Mouse (Mus musculus) cerebellum, postnatal 14 days (tissue): ENCODE measurements around the gene Lamc1.
"Not testable (repeated sequence)": the region's sequence is repeated elsewhere in the genome, so short reads cannot be mapped to it uniquely, and the experiment has no call there.

Experiments
- DNase-seq, 2 experiments: peaks; one replicate each; pipeline ENCODE4 v3.0.0; 2021; ENCODE audit warnings: mixed read lengths in 2 of 2

Lamc1 gene

DNA sequence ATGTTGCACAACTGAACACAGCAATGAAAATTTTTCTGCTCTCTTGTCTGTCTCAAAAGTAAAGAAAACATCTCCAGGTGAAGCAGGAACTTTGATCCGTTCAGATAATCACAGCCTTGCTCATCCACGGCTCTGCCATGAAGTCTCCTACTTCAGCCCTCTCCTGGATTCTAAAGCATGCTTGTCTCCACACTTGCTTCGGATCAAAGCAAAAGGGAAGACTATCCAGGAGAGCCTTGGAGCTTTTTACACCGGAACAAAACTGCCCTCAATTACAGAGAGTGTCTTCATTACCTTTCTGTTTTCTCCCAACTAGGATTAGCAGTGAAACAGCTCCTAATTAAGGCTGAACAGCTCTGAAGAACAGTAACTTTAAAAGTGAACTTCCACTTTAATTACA, 1.4 kb downstream of the Lamc1 start:
- no peak for DNase-seq

DNA sequence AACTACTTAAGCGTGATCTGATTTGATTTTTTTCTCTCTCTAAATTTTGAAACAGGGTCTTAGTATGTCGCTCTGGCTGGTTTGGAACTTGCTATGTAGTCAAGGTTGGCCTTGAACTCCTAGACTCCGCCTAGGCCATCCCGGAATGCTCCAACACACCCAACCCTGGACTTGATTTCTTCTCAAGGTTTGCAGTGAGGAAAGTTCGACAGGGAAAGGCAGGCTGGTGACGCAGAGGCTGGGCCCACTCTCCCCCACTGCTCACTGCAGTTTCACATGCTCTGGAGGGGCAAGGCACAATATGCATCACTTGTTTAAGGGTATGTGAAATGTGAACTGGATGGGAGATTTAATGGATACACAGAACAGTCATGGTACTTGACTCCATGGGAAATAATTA, 3.3 kb downstream of the Lamc1 start:
- no peak for DNase-seq

GRCm38 (mm10) chr1:153327063-153327462, 5.5 kb downstream of the Lamc1 start:
- DNase-seq, result no peak

DNA sequence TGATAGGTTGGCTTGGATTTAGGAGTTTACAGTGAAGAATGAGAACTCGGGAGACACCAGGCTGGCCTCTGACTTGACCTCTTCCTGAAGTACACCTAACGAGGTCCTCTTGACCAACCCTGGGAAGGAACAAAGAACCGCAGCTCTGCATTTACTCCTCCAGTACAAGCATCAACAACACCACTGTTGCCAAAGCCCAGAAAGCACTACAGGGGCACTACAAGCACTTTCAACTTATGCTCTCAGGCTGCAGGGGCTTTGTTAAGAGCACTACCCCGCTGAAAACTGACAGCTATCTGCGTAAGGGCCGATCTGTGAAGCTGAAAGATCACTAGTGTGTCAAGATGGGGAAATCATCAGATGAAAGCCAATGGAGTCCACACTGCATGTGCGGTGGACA, 6.4 kb downstream of the Lamc1 start:
- DNase-seq, result no peak

- no peak for DNase-seq
Measured at GRCm38 (mm10) chr1:153321404-153321803, 11.2 kb downstream of the Lamc1 start.

DNA sequence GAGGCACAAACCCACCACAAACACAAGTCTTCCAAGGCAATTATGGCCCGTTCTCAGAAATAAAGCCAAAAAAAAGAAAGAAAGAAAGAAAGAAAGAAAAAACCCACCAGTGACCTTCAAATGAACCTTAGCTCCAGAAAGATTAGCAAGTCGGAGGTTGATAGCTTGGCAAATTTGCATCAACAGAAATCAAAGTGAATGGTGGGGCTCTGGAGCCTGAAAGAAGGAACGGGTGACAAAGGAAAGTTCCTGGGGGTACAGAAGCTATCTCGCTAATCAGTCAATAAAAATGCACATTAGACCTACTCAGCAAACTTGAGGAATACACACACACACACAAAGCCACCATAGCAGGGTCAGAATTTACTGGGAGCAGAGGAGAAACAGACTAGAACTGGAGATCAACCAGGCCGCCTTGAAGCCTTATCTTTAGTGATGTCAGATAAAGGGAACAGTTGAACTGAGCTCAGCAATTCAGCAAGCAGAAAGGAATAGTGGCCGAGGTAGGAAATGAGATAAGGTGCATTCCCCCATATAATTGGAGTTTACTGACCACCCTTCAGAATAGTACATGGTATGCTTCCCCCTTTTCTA, 11.9 kb downstream of the Lamc1 start:
- DNase-seq, result no peak

- no peak for DNase-seq
Measured at GRCm38 (mm10) chr1:153320121-153320520, 12.5 kb downstream of the Lamc1 start.

- DNase-seq, result no peak
Measured at GRCm38 (mm10) chr1:153318741-153319140, 13.8 kb downstream of the Lamc1 start.

GRCm38 (mm10) chr1:153318287-153318686, 14.3 kb downstream of the Lamc1 start:
- no peak for DNase-seq

- no peak for DNase-seq
Measured at GRCm38 (mm10) chr1:153317486-153318260, 14.9 kb downstream of the Lamc1 start.

GRCm38 (mm10) chr1:153316956-153317355, 15.6 kb downstream of the Lamc1 start:
- no peak for DNase-seq

- DNase-seq, result no peak
Measured at GRCm38 (mm10) chr1:153316286-153316685, 16.3 kb downstream of the Lamc1 start.

- no peak for DNase-seq
Measured at GRCm38 (mm10) chr1:153315121-153315520, 17.5 kb downstream of the Lamc1 start.

DNA sequence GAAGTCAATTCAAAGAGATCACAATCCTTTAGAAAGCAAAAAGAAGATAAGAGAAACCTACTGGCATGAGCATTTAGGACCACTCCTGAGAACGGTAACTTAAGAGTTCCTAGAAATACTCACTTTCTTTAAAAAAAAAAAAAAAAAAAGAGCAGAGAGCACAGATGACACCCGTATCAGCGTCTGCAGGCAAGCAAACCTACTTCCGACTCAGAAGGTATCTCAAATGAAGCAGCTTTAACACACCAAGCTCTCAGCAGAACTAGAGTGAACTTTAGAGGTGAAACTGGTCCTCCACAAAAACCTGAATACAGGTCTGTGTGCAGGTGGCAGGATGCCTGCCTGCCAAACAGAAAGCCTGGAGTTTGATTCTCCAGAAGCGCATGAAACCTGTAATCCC, 19.6 kb downstream of the Lamc1 start:
- DNase-seq, result no peak

GRCm38 (mm10) chr1:153310190-153310589, 22.4 kb downstream of the Lamc1 start:
- DNase-seq, result no peak

DNA sequence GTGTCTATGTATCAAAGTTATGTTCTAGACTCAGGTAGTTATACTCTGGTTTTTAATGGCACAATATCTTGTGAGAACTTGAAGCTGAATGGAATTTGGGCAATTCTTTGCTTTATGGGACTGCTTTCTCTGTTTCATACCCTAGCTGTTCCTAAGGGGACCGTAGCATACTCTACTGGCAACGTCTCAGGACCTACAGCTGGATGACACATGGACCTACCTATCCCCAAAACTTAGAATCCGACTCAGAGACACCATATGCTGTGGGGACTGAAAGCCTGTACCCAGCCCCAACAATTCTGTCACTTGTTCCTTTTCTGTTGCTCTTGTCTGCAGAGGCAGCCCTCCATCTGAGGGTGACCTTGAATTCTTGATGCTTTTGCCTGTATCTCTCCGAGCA, 23.3 kb downstream of the Lamc1 start:
- DNase-seq, result no peak

GRCm38 (mm10) chr1:153308915-153309296, 23.7 kb downstream of the Lamc1 start:
- no peak for DNase-seq

- peak; percentile 20 to 26 for DNase-seq
Measured at GRCm38 (mm10) chr1:153308179-153308914, 24.2 kb downstream of the Lamc1 start.

DNA sequence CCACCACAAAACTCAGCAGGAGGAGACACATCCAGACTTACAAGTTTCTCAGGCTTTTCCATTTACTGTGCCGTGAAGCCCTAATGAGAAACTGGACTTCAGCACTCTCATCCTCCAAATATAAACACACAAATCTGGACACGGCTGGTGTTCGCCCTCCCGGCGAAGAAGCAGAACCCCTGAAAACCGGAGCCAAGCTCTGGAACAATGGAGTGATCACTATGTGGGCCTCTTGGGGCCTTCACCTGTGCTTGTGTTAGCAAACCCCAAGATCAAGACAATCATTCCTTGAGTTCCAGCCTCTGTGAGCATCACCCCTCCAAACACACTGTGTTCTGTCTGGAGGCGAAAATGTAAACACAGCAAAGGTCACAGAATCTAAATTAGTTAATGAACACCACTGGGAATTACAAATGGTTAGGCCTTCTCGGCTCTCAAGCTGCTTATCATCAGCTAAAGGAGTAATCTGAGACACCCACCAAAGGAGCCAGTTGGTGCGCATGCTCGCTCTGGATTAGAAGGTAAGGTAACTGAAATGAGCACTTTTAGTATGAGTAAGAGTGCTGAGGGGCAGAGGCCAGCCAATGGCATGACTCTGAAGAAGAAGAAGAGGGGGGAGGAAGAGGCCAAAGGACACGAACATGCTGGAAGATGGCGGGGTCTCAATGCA, 24.9 kb downstream of the Lamc1 start:
- DNase-seq, result no peak

DNA sequence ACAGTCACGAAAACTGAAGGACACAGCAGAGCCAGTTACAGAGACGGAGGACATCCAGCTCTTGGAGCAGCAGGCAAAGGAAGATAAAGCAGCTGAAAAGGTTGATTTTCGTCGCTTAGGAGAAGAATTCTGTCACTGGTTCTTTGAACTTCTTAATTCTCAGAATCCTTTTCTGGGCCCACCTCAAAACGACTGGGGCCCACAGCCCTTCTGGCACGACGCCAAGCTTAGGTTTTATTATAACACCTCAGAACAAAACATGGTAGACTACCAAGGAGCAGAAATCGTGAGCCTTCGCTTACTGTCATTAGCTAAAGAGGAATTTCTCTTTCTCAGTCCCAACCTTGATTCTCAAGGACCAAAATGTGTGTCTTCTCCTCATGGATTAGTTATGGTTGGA, 26.9 kb downstream of the Lamc1 start:
- DNase-seq, result peak in 1 of 2 experiments; percentile 15

DNA sequence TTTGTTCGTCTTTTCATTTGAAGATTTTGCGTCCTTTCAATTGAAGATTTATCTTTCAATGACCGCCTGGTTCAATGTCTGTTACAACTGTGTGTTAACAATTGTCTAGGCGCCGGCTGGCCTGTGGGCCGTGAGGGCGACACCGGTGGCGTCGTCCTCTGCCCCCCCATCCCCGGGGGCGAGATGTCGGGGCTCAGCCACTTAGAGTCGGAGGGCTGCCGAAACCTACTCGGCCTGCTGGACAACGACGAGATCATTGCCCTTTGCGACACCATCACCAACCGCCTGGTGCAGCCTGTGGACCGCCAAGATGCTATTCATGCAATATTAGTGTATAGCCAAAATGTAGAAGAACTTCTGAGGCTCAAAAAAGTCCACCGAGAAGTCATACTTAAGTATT, 27.3 kb downstream of the Lamc1 start:
- DNase-seq, result not testable (repeated sequence)

DNA sequence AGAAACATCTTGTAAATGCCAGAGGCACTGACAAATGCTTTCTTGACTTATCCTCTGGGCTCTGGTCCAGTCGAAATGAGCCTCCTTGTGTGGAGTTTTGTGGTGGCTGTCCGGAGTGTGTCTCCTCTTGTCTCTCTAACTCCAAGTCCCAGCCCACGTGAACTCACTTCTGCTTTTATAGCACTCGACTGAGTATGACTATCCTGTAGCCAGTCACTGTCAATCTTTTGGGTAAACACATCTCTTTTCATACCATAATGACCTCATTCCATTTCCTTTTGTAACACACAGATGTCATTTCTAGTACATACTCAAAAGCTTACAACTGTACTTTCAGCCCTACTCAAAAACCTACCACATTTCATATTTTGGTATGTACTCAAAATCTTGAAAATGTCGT, 33.1 kb downstream of the Lamc1 start:
- not testable (repeated sequence) for DNase-seq

- not testable (repeated sequence) for DNase-seq
Measured at GRCm38 (mm10) chr1:153297774-153298363, 34.7 kb downstream of the Lamc1 start.
